Mouse (Mus musculus): ENCODE data around the gene Aspscr1.

DNA sequence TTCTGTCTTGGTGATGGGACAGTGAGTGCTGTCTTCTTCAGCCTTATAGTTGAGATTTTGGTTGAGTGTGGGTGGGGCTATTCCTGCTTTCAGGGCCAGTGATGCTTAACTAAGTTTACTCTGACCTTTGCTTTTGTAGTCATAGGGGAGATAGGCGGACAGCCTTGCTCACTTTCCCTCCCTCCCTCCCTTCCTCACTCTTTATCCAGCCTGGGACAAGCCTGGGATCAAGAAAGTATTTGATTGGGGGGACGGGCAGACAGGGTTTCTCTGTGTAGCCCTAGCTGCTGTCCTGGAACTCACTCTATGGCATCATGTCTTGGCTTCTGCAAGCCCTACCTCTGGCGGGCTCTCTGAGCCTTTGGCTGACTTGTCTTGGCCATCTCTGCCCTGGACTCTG lies 20.7 kb downstream of the Aspscr1 start:
- no peak for TF ChIP-seq POLR2A (IDR thresholded peaks at IDR 0.05; ENCODE audit: control insufficient read depth, low read depth, low read length)
- TF ChIP-seq CTCF (IDR thresholded peaks at IDR 0.05; ENCODE audit: control insufficient read depth, insufficient read depth, insufficient replicate concordance, low read depth, low read length): no peak

All from testis, adult 2 months (tissue).